Mouse (Mus musculus) hindbrain, embryonic 10.5 days (tissue): ENCODE measurements at regions not wholly inside any gene's neighbourhood (a gene's known extent, or its start where the extent isn't known, plus 50 kb on each side); places are given as distances from the start of the nearest gene placed in this dataset.

Experiments
- DNase-seq: peaks from one replicate; pipeline ENCODE4 v3.0.0-alpha.2; 2017; ENCODE audit warnings: low spot score
- H3K27ac ChIP-seq: fragments of 300-500 bp; sonication (generic); 2 replicates; pipeline ENCODE4 v1.5.1; 2016; ENCODE audit warnings: mild to moderate bottlenecking, moderate library complexity
- H3K27me3 ChIP-seq: fragments of 300-500 bp; sonication (generic); 2 replicates; pipeline ENCODE4 v1.6.1; 2016; ENCODE audit warnings: mild to moderate bottlenecking; ENCODE audit not compliant: poor library complexity, insufficient read depth, severe bottlenecking
- H3K36me3 ChIP-seq: fragments of 300-500 bp; sonication (generic); 2 replicates; pipeline ENCODE4 v1.6.1; 2016; ENCODE audit warnings: mild to moderate bottlenecking, moderate library complexity
- H3K4me1 ChIP-seq: fragments of 300-500 bp; sonication (generic); replicated peaks from 2 replicates; pipeline ENCODE4 v1.6.1; 2016; ENCODE audit warnings: mild to moderate bottlenecking
- H3K4me3 ChIP-seq: fragments of 300-500 bp; sonication (generic); 2 replicates; pipeline ENCODE4 v1.5.1; 2016; ENCODE audit warnings: mild to moderate bottlenecking, moderate library complexity
- H3K9me3 ChIP-seq: fragments of 300-500 bp; sonication (generic); 2 replicates; pipeline ENCODE4 v1.6.1; 2016; ENCODE audit warnings: mild to moderate bottlenecking, moderate library complexity
- WGBS: fragments of 180-500 bp; shearing (Covaris S2); methylation state at CpG from one replicate; pipeline ENCODE4 v1.1.7; 2016; 5-methylcytosine and 5-hydroxymethylcytosine counted together

- Histone ChIP-seq H3K9me3 (no peaks in the 10 kb centered on the region), H3K36me3 (no peaks in the 10 kb centered on the region), H3K4me1 (no peaks in the 10 kb centered on the region), H3K27me3 (no peaks in the 10 kb centered on the region), H3K4me3 (no peak overlapping the region), H3K27ac (no peak overlapping the region)
- no peak for DNase-seq
- WGBS = 87% methylated on average over 3 of the region's 3 CpGs
These were observed 570.2 kb upstream of the Gm10306 start for GRCm38 (mm10) chr4:93986189-93986588.

GRCm38 (mm10) chr4:93990273-93990869 is 566.0 kb upstream of the Gm10306 start:
- Histone ChIP-seq H3K4me3 (no peak overlapping the region), H3K27ac (no peak overlapping the region), H3K36me3 (no peaks in the 10 kb centered on the region), H3K27me3 (no peaks in the 10 kb centered on the region), H3K9me3 (no peaks in the 10 kb centered on the region), H3K4me1 (no peaks in the 10 kb centered on the region)
- no peak for DNase-seq
- 88% methylated on average over 7 of the region's 7 CpGs for WGBS

GRCm38 (mm10) chr4:94005818-94006217 is 550.5 kb upstream of the Gm10306 start:
- no peak for DNase-seq
- Histone ChIP-seq H3K27ac (no peak overlapping the region), H3K4me3 (no peak overlapping the region), H3K27me3 (no peaks in the 10 kb centered on the region), H3K4me1 (no peaks in the 10 kb centered on the region), H3K36me3 (no peaks in the 10 kb centered on the region), H3K9me3 (no peaks in the 10 kb centered on the region)
- WGBS = 89% methylated on average over 1 of the region's 1 CpGs

GRCm38 (mm10) chr4:94007088-94007768 is 549.1 kb upstream of the Gm10306 start:
- H3K4me3 ChIP-seq = no peak overlapping the region
- H3K27ac ChIP-seq = no peak overlapping the region
- peak; percentile 4 for DNase-seq
- H3K36me3 ChIP-seq = no peaks in the 10 kb centered on the region
- no peaks in the 10 kb centered on the region for H3K27me3 ChIP-seq
- 57% methylated on average over 8 of the region's 8 CpGs for WGBS
- H3K4me1 ChIP-seq = no peaks in the 10 kb centered on the region
- no peaks in the 10 kb centered on the region for H3K9me3 ChIP-seq

- DNase-seq = no peak
- no peaks in the 10 kb centered on the region for H3K27me3 ChIP-seq
These were observed 540.6 kb upstream of the Gm10306 start for GRCm38 (mm10) chr4:94015713-94016112.

GRCm38 (mm10) chr4:94017702-94018101 is 538.6 kb upstream of the Gm10306 start:
- H3K9me3 ChIP-seq = no peaks in the 10 kb centered on the region
- H3K4me3 ChIP-seq = no peak overlapping the region
- no peak for DNase-seq
- no peaks in the 10 kb centered on the region for H3K36me3 ChIP-seq
- no peaks in the 10 kb centered on the region for H3K4me1 ChIP-seq
- H3K27me3 ChIP-seq = no peaks in the 10 kb centered on the region
- 87% methylated on average over 3 of the region's 3 CpGs for WGBS
- no peak overlapping the region for H3K27ac ChIP-seq

More at GRCm38 (mm10) chr4:94015713-94016112, 540.6 kb upstream of the Gm10306 start:
- no peaks in the 10 kb centered on the region for H3K36me3 ChIP-seq
- no peaks in the 10 kb centered on the region for H3K4me1 ChIP-seq
- no peak overlapping the region for H3K27ac ChIP-seq
- no peaks in the 10 kb centered on the region for H3K9me3 ChIP-seq
- no peak overlapping the region for H3K4me3 ChIP-seq
- 84% methylated on average over 2 of the region's 2 CpGs for WGBS

- H3K4me1 ChIP-seq = no peaks in the 10 kb centered on the region
- no peak overlapping the region for H3K27ac ChIP-seq
- no peaks in the 10 kb centered on the region for H3K36me3 ChIP-seq
- 88% methylated on average over 5 of the region's 5 CpGs for WGBS
- H3K4me3 ChIP-seq = no peak overlapping the region
- no peaks in the 10 kb centered on the region for H3K9me3 ChIP-seq
- H3K27me3 ChIP-seq = no peaks in the 10 kb centered on the region
- DNase-seq = no peak
These were observed 506.6 kb upstream of the Gm10306 start for GRCm38 (mm10) chr4:94049629-94050310.

GRCm38 (mm10) chr4:94052249-94053162 is 503.8 kb upstream of the Gm10306 start:
- Histone ChIP-seq H3K9me3 (no peaks in the 10 kb centered on the region), H3K27me3 (no peaks in the 10 kb centered on the region), H3K36me3 (no peaks in the 10 kb centered on the region), H3K4me1 (no peaks in the 10 kb centered on the region), H3K4me3 (no peak overlapping the region), H3K27ac (no peak overlapping the region)
- 84% methylated on average over 11 of the region's 11 CpGs for WGBS
- DNase-seq = no peak

- no peak overlapping the region for H3K27ac ChIP-seq
- H3K27me3 ChIP-seq = no peaks in the 10 kb centered on the region
- H3K36me3 ChIP-seq = no peaks in the 10 kb centered on the region
- H3K4me3 ChIP-seq = no peak overlapping the region
- no peaks in the 10 kb centered on the region for H3K4me1 ChIP-seq
- DNase-seq = no peak
- H3K9me3 ChIP-seq = no peaks in the 10 kb centered on the region
- WGBS = 70% methylated on average over 9 of the region's 9 CpGs
These were observed 483.0 kb upstream of the Gm10306 start for GRCm38 (mm10) chr4:94073178-94073870.

- H3K27ac ChIP-seq = no peak overlapping the region
- no peak for DNase-seq
- H3K36me3 ChIP-seq = no peaks in the 10 kb centered on the region
- no peak overlapping the region for H3K4me3 ChIP-seq
- H3K27me3 ChIP-seq = no peaks in the 10 kb centered on the region
- H3K4me1 ChIP-seq = no peaks in the 10 kb centered on the region
- H3K9me3 ChIP-seq = no peaks in the 10 kb centered on the region
- 84% methylated on average over 3 of the region's 3 CpGs for WGBS
These were observed 473.5 kb upstream of the Gm10306 start for GRCm38 (mm10) chr4:94082839-94083238.

GRCm38 (mm10) chr4:94094379-94094778 is 462.0 kb upstream of the Gm10306 start:
- no peak for DNase-seq
- H3K4me3 ChIP-seq = no peak overlapping the region
- no peaks in the 10 kb centered on the region for H3K36me3 ChIP-seq
- no peaks in the 10 kb centered on the region for H3K9me3 ChIP-seq
- H3K27ac ChIP-seq = no peak overlapping the region
- 83% methylated on average over 5 of the region's 5 CpGs for WGBS
- H3K27me3 ChIP-seq = no peaks in the 10 kb centered on the region
- H3K4me1 ChIP-seq = no peaks in the 10 kb centered on the region

GRCm38 (mm10) chr4:94106941-94107340 is 449.4 kb upstream of the Gm10306 start:
- Histone ChIP-seq H3K4me1 (no peaks in the 10 kb centered on the region), H3K36me3 (no peaks in the 10 kb centered on the region), H3K9me3 (no peaks in the 10 kb centered on the region), H3K4me3 (no peak overlapping the region), H3K27ac (no peak overlapping the region), H3K27me3 (no peaks in the 10 kb centered on the region)
- 84% methylated on average over 4 of the region's 4 CpGs for WGBS
- no peak for DNase-seq
